Mouse (Mus musculus): ENCODE results near the gene Olfr1410. TPM values are rescaled to one million over a fixed set of nuclear protein-coding genes. Genes with fewer than 3 reads are reported as not detected.

The Olfr1410 gene
- polyA plus RNA-seq, 1 experiment from 2014 or later, result not detected

GRCm38 (mm10) chr1:92657025-92657820, 51.6 kb downstream of the Olfr1410 start:
- no peaks in the 10 kb centered on the region for H3K36me3 ChIP-seq
- H3K27ac ChIP-seq, result no peak overlapping the region
- no peaks in the 10 kb centered on the region for H3K9me3 ChIP-seq
- H3K4me3 ChIP-seq (replicated peaks), result no peak overlapping the region
- H3K9ac ChIP-seq, result no peak overlapping the region
- WGBS, result 68% methylated on average over 11 of the region's 11 CpGs
- H3K4me2 ChIP-seq, result no peak overlapping the region
- ATAC-seq (ENCODE audit: insufficient read depth, low FRiP score, low read depth), result no peak
- H3K4me1 ChIP-seq, result no peaks in the 10 kb centered on the region
- H3K27me3 ChIP-seq (replicated peaks), result no peaks in the 10 kb centered on the region

GRCm38 (mm10) chr1:92659392-92659791, 53.8 kb downstream of the Olfr1410 start:
- ATAC-seq (ENCODE audit: insufficient read depth, low FRiP score, low read depth), result no peak
- Histone ChIP-seq H3K9ac (no peak overlapping the region), H3K36me3 (no peaks in the 10 kb centered on the region), H3K4me1 (no peaks in the 10 kb centered on the region), H3K27ac (no peak overlapping the region), H3K27me3 (replicated peaks) (no peaks in the 10 kb centered on the region), H3K9me3 (no peaks in the 10 kb centered on the region), H3K4me2 (no peak overlapping the region), H3K4me3 (replicated peaks) (no peak overlapping the region)
- 50% methylated on average over 5 of the region's 5 CpGs for whole genome bisulfite sequencing

Other genes starting within 250 kb of the Olfr1410 start
- gene Ndufa10, start 131.9 kb upstream of the Olfr1410 start, polyA plus RNA-seq (2015; fragmentation: Nextera tagmentation; extraction: Ambion mirVana), result 253 and 295 TPM in 2 replicates
- gene Olfr1416, start 120.7 kb upstream of the Olfr1410 start, polyA plus RNA-seq (2015; fragmentation: Nextera tagmentation; extraction: Ambion mirVana), result not detected in 2 replicates
- gene Olfr1415, start 109.7 kb upstream of the Olfr1410 start, polyA plus RNA-seq (2015; fragmentation: Nextera tagmentation; extraction: Ambion mirVana), result not detected in 2 replicates
- gene Olfr1414, start 87.1 kb upstream of the Olfr1410 start, polyA plus RNA-seq (2015; fragmentation: Nextera tagmentation; extraction: Ambion mirVana), result not detected in 2 replicates
- not detected in 2 replicates for gene Olfr1413, start 34.5 kb upstream of the Olfr1410 start, polyA plus RNA-seq (2015; fragmentation: Nextera tagmentation; extraction: Ambion mirVana)
- gene Olfr1412, start 20.0 kb upstream of the Olfr1410 start, polyA plus RNA-seq (2015; fragmentation: Nextera tagmentation; extraction: Ambion mirVana), result not detected in 2 replicates
- gene Olfr1411, start 11.4 kb upstream of the Olfr1410 start, polyA plus RNA-seq (2015; fragmentation: Nextera tagmentation; extraction: Ambion mirVana), result not detected in 2 replicates
- gene Olfr12, start 12.0 kb downstream of the Olfr1410 start, polyA plus RNA-seq (2015; fragmentation: Nextera tagmentation; extraction: Ambion mirVana), result not detected in 2 replicates
- gene Cops9, start 36.2 kb downstream of the Olfr1410 start, polyA plus RNA-seq (2015; fragmentation: Nextera tagmentation; extraction: Ambion mirVana), result 349 and 369 TPM in 2 replicates
- gene Otos, start 43.1 kb downstream of the Olfr1410 start, polyA plus RNA-seq (2015; fragmentation: Nextera tagmentation; extraction: Ambion mirVana), result 0.19 and 0.21 TPM in 2 replicates
- 48.7 TPM in 2 replicates for gene Gpc1, start 225.9 kb downstream of the Olfr1410 start, polyA plus RNA-seq (2015; fragmentation: Nextera tagmentation; extraction: Ambion mirVana)

Measured in stomach, embryonic 15.5 days (tissue).